Mouse (Mus musculus): ENCODE measurements around the gene Yme1l1.

DNA sequence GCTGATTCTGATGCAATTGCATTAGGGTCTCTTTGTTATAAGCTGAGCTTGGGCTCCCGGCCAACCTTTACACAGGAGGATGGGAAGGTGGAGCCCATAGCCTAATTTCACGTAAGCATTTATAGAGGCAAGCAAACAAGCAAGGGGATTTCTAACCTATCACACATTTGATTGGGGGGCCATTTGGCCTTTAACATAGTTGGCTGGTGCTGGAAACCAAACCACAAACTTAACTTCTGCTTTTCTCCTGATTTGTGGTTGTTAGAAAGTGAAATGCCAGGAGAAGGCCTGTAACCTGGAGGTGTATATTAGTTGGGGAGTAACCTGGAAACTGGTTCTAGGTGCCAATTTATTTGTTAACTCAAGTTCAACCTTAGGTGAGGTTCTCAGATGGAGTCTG, 72.3 kb downstream of the Yme1l1 start:
- TF ChIP-seq CTCF (IDR thresholded peaks at IDR 0.05; ENCODE audit: control insufficient read depth, insufficient read depth, low read length) (no peak), POLR2A (IDR thresholded peaks at IDR 0.05; ENCODE audit: borderline replicate concordance, control insufficient read depth, low read depth, low read length) (no peak)

All from bone marrow, adult 2 months (tissue).